Mouse (Mus musculus): ENCODE data around the gene Insc.
"Not testable (repeated sequence)": the region's sequence is repeated elsewhere in the genome, so short reads cannot be mapped to it uniquely, and the experiment has no call there.

Gene Insc

GRCm38 (mm10) chr7:114743022-114743780 is at the start of gene Insc:
Gene Insc, plus strand, starts transcription at chr7:114743694.
- DNase-seq, result no peak

DNA sequence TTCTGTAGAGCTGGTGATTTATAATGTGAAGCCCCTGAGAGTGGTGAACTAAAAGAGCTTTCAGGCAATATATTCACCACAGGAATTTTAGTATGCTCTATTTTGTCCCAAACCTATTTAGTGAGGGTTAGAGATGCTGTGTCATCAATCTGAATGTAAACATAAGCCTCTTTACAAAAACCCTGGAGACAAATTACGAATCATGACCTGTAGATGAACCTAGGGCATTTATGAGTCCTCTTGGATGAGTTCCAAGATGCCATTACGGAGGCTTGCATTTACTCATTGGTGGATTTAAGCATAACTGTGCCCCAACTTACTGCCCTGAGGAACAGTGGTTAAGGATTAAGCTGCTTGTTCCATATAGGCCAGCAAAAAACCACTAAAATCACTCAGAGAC is 42.6 kb upstream of the Insc start:
- DNase-seq, result no peak

GRCm38 (mm10) chr7:114706716-114707115 is 36.8 kb upstream of the Insc start:
- DNase-seq, result no peak

DNA sequence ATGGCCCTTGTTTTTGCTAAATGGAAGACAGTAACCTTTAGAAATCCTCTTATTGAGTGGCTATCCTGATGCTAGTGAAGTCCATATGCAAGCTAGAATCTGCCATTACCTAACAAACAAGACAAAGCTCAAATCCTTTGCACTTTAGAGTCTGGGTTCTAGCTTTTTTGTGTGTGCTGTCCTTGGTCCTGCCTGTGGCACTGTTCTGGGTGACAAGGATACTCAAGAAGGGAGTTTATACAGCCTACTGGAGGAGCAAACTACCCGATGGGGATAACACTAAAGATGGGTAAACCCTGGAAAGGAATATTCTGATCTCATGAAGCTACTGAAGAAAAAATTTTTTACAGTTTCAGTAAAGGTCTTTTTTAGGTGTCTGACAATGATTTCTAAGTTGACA is 36.1 kb upstream of the Insc start:
- no peak for DNase-seq

DNA sequence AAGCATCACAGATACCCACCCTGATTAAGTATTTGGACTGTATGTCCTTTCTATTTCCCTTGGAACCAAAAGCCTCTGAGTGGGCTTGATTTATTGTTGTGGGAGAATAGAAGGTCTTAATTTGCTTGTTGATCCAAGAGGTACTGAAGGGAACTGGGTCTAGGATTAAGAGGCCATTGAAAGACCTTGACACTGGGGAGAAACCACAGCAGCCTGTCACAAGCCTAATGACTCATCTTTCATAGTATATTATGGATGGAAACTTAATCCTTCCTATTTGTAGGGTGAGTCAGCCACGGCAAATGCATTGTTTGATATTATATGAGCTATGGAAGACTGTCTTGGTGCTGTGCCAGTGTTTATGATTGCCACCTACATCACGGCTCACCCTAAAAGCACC is 33.1 kb upstream of the Insc start:
- DNase-seq, result no peak

GRCm38 (mm10) chr7:114712523-114712922 is 31.0 kb upstream of the Insc start:
- no peak for DNase-seq

DNA sequence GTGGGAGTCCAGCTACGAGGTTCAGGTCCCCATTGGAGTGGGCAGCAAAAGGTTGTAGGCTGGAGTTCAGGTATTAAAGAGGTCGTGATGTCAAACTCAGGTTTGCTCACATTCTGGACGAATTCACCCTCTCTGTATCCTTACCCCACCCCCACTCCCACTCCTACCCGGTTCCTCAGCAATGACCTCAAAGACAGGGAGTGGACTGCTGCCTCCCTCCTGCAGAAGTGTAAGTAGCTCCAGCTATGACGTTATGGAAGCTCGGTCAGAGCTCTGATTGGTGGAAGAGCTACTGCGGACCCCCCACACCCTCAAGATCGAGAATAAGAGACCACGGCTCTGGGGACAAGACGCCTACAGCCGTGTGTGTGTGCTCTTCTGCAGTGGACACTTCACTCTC is 25.2 kb upstream of the Insc start, which contains the start of gene Calcb:
TSS of gene Calcb (plus strand) at position 344 of the 400 bp plus-strand sequence.
- DNase-seq, result no peak

- DNase-seq, result peak; percentile 25
These were observed 23.9 kb upstream of the Insc start for GRCm38 (mm10) chr7:114719381-114720131.

GRCm38 (mm10) chr7:114729696-114730095 is 13.8 kb upstream of the Insc start:
- DNase-seq, result not testable (repeated sequence)

DNA sequence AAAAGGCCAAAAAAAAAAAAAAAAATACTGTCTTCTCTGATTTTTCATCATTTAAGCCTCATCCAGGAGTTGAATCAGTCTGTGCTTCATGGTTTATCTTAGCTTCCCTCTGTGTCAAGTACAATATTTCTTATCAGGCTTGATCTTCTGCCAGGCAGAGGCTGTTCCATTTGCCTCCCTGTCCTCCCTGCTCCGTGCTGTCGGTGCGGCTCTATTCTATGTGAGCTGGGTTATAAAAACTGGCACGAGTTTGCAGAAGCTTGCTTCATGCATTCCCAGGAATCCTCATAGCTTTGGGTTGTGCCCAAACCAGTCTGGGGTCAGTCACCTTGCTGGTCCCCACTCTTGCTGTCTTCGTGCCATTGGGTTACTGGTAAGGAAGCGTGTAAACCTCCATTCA is 12.3 kb upstream of the Insc start:
- no peak for DNase-seq

DNA sequence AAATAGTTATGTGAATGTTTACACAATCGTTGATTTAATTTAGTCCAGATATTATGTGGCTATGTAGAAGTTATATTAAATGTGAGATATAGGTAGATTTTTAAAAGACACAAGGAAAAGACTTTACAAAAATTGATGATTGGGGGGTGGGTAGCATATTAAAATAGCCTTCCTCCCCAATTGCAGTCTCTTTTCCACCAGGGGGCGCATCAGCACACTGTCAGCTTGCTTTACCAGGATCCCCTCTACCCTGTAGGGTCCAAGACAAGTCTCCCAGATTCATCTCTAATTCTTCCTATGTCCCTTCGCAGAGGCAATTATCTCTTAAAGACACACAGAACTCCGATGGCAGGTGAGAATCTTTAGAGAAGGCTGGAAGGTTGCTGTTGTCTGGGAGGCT is 11.8 kb upstream of the Insc start:
- not testable (repeated sequence) for DNase-seq

DNA sequence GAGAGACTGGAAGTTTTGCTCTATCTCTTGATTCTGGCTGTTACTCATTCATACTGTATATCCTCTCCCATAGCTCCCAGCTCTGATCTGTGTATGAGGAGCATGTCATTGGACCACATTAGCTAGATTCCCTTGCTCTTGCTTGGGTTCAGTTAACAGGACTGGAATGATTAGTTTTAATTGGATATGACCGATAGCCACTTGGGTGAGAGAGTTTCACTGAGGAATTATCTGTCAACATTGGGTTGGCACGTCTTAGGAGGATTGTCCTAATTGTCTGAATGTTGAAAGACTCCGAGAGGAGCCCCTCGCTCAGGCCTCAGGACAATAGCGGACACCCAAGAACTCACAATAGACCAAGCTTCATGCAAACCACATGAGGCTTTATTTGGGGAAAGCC is 7.2 kb upstream of the Insc start:
- DNase-seq, result no peak

DNA sequence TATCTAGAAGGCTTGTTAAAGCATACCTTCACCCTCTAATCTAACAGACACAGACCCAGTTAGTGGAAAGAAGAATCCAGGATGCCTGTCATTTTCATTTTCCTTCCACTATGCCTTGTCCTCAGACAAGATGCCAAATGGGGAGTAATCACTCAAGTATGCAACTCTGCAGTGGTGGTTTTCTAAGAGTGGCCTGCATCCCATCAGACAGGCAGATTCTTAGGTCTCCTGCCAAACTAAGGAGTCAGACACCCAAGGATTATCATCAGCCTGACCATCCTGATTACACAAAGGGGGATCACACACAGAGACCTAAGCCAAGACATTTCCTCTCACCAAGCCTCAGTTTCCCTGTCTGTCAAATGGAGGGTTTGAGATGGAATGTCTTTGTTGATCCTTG is 5.3 kb upstream of the Insc start:
- no peak for DNase-seq

DNA sequence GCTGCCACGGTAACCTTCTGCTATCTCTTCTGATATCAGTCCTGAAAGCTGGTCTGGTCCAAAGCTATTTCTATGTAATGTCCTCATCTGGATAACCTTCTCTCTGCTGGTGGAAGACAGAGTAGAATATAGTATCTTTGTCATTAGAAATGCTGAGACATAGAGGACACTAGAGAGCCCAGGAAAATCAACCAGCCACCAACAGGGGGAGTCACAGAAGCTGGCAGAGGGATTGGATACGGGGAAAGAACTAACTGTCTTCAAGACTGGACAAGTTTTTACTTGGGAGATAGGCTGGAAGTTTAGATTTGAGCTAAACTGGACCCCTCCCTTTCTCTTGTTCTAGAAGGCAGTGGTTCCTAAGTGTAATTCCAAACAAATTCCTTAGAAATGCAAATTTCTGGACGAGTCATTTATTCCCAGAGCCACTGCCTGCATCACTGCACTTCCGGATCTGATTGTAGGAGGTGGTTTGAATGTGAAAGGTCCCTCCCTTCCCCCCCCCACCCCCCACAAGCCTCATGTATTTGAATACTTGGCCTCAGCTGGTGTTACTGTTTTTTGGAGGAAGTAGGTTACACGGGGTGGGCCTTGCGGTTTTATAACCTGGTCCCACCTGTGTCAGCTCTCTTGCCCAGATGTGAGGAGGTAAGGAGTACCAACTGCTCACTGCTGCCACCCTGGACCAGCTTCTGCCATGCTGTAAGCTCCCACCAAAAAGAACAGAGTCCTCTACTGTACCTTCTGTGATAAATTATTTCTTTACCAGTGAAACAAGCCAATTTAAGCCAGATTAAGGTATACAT is 2.9 kb upstream of the Insc start:
- no peak for DNase-seq

GRCm38 (mm10) chr7:114744639-114745245 is 1.2 kb downstream of the Insc start:
- no peak for DNase-seq

GRCm38 (mm10) chr7:114745481-114746271 is 2.2 kb downstream of the Insc start:
- DNase-seq, result no peak

DNA sequence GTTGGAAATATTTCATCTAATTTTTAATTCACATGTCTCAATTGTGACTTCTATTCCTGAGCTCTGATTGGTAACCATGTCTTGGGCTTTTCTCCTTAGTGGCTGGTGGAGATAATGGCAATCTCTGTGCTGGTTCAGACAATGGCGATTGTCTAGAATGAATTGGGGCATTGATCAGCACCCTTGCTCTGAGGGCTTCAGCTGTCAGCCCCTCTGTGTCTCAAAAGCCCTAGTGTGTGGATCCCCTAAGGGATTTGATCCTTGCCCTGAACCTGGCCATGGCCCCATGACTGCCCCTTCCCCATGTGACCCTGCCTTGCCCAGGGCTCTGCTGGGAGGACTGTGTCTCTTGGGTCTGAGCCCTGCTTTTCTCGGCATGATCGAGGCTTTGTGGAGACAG is 4.1 kb downstream of the Insc start:
- DNase-seq, result no peak

- DNase-seq, result no peak
These were observed 4.7 kb downstream of the Insc start for GRCm38 (mm10) chr7:114748239-114748638.

DNA sequence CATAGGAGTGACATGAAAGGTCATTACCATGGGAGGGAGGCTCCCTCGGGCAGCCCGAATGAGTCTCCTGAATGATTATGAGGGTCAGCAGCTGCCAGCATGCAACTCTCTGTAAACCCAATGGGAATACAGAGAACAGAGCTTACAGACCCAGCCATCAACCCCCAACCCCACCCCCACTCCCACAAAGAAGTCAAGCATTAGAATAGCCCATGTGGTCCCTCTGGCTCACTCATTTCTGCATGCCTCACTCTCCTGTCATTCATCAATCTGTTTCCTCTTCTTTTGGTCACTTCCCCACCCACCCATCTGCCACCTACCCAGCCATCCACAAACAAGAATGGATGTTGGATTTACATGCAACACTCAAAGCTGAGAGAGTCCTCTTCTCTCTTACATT is 10.0 kb downstream of the Insc start:
- DNase-seq, result no peak

DNA sequence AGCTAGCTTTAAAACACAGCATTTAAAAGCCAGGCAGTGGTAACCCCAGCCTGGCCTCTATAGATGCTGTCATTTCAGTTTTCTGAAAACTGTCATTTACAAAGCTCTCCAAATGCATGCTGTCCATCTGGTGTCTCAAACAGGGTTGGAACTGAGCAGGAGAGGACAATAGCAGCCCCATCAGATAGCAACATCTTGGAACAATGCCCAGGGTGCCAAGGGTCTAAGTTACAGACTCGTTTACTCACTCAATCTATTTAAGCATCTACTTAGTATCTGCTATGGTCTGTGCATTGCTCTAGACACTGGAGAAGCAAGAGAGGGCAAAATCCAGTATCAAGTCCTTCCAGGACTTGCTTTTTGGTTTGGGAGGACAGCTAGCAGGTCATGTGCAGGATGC is 10.7 kb downstream of the Insc start:
- no peak for DNase-seq

DNA sequence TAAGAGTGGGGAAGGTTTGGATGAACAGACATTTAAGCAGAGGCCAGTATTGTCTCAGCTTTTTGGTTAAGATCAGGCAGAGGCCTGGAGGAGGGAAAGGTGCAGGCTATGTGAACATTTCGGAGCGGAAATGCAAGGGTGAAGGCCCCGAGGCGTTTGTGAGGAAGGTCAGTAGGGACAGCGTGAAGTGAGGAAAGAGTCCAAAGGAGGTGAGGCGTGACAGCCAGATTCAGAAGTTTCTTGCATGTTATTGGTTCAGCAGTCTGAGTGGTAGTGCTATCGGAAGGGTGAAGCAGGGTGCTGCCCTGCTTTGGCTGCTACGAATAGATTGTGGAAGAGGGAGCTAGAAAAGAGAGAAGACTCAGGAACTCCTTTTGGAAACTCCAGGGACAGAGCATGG is 11.1 kb downstream of the Insc start:
- no peak for DNase-seq

GRCm38 (mm10) chr7:114762660-114763059 is 19.2 kb downstream of the Insc start:
- no peak for DNase-seq

Data from lung, postnatal 36 days (tissue).